Mouse (Mus musculus): ENCODE measurements around the gene Myo5c.

GRCm38 (mm10) chr9:75275051-75275450, 43.2 kb downstream of the Myo5c start:
- TF ChIP-seq CTCF (IDR thresholded peaks at IDR 0.05; ENCODE audit: insufficient read depth, low read depth, low read length): no peak
- no peak for TF ChIP-seq POLR2A (IDR thresholded peaks at IDR 0.05; ENCODE audit: insufficient read depth, low read depth, low read length)

Data from olfactory bulb, adult 2 months (tissue).